Mouse (Mus musculus) MEL (cell line): ENCODE data around the gene Naa38. TPM values are rescaled to one million over a fixed set of nuclear protein-coding genes. Genes with fewer than 3 reads are reported as not detected.

ENCODE experiments used
- DNase-seq: peaks from one replicate; pipeline ENCODE4 v3.0.0; 2011; ENCODE audit warnings: low read depth, low spot score
- H3K27ac ChIP-seq: 2 replicates; pipeline ENCODE4 v1.5.1; 2012; ENCODE audit warnings: low read depth, mild to moderate bottlenecking, control low read depth, low read length, moderate library complexity; ENCODE audit not compliant: control insufficient read depth
- H3K27me3 ChIP-seq, 2 experiments: fragments of 150-350 bp in 1 of 2; sonication (generic) in 1 of 2; 2 replicates each; pipeline ENCODE4 v1.6.1; 2012; ENCODE audit warnings: low read length in 2 of 2, mild to moderate bottlenecking in 2 of 2, improper control_type of control experiment in 1 of 2, moderate library complexity in 1 of 2; ENCODE audit not compliant: insufficient read depth in 2 of 2, control insufficient read depth in 1 of 2
- H3K36me3 ChIP-seq, 2 experiments: 2 replicates each; pipeline ENCODE4 v1.6.1; 2012 to 2014; ENCODE audit warnings: low read length in 2 of 2, improper control_type of control experiment in 1 of 2, inconsistent platforms in 1 of 2, mild to moderate bottlenecking in 1 of 2; ENCODE audit not compliant: insufficient read depth in 2 of 2, control insufficient read depth in 1 of 2
- H3K4me1 ChIP-seq, 2 experiments: fragments of 150-350 bp in 1 of 2; sonication (generic) in 1 of 2; 2 replicates each; pipeline ENCODE4 v1.6.1; 2012; ENCODE audit warnings: low read length in 2 of 2, improper control_type of control experiment in 1 of 2, mild to moderate bottlenecking in 1 of 2; ENCODE audit not compliant: insufficient read depth in 2 of 2, control insufficient read depth in 1 of 2
- H3K4me3 ChIP-seq, 2 experiments: fragments of 150-350 bp in 1 of 2; sonication (generic) in 1 of 2; 2 replicates each; pipeline ENCODE4 v1.5.1; 2012; ENCODE audit warnings: low read depth in 2 of 2, low read length in 2 of 2, mild to moderate bottlenecking in 2 of 2, moderate library complexity in 2 of 2, control low read depth in 1 of 2, improper control_type of control experiment in 1 of 2; ENCODE audit not compliant: control insufficient read depth in 1 of 2, insufficient read depth in 1 of 2
- H3K79me2 ChIP-seq: 2 replicates; pipeline ENCODE4 v1.6.1; 2012; ENCODE audit warnings: mild to moderate bottlenecking, low read length, moderate library complexity; ENCODE audit not compliant: control insufficient read depth, poor library complexity, insufficient read depth
- H3K9ac ChIP-seq: 2 replicates; pipeline ENCODE4 v1.6.1; 2012; ENCODE audit warnings: low read depth, mild to moderate bottlenecking, control low read depth, low read length, moderate library complexity; ENCODE audit not compliant: control insufficient read depth, poor library complexity, severe bottlenecking
- H3K9me3 ChIP-seq: fragments of 150-350 bp; sonication (generic); replicated peaks from 2 replicates; pipeline ENCODE4 v1.6.1; 2012; ENCODE audit warnings: mild to moderate bottlenecking, low read length, improper control_type of control experiment, moderate library complexity; ENCODE audit not compliant: insufficient read depth
- BHLHE40 ChIP-seq: IDR thresholded peaks from 2 replicates; pipeline ENCODE4 v1.6.1; 2012; ENCODE audit warnings: low read depth, mild to moderate bottlenecking, inconsistent platforms, low read length, improper control_type of control experiment, borderline replicate concordance
- CHD2 ChIP-seq: IDR thresholded peaks from 2 replicates; pipeline ENCODE4 v1.6.1; 2011; ENCODE audit warnings: low read length, improper control_type of control experiment
- ELF1 ChIP-seq: IDR thresholded peaks from 2 replicates; pipeline ENCODE4 v1.6.1; 2014; ENCODE audit warnings: low read depth, mild to moderate bottlenecking, inconsistent platforms, low read length, improper control_type of control experiment, moderate library complexity
- EP300 ChIP-seq, 2 experiments: IDR thresholded peaks; 2 replicates each; pipeline ENCODE4 v1.6.1; 2011; ENCODE audit warnings: improper control_type of control experiment in 2 of 2, low read length in 2 of 2, low read depth in 1 of 2, mild to moderate bottlenecking in 1 of 2
- ETS1 ChIP-seq: IDR thresholded peaks from 2 replicates; pipeline ENCODE4 v1.6.1; 2012; ENCODE audit warnings: low read depth, mild to moderate bottlenecking, inconsistent platforms, low read length, improper control_type of control experiment, moderate library complexity
- GABPA ChIP-seq: IDR thresholded peaks from 2 replicates; pipeline ENCODE4 v1.6.1; 2012; ENCODE audit warnings: low read depth, mild to moderate bottlenecking, inconsistent platforms, low read length, improper control_type of control experiment, moderate library complexity
- JUND ChIP-seq: IDR thresholded peaks from 2 replicates; pipeline ENCODE4 v1.6.1; 2011; ENCODE audit warnings: low read depth, mild to moderate bottlenecking, improper control_type of control experiment, low read length
- MAX ChIP-seq: IDR thresholded peaks from 2 replicates; pipeline ENCODE4 v1.6.1; 2011; ENCODE audit warnings: low read length, improper control_type of control experiment
- MEF2A ChIP-seq: IDR thresholded peaks from 2 replicates; pipeline ENCODE4 v1.6.1; 2014; ENCODE audit warnings: low read depth, mild to moderate bottlenecking, inconsistent platforms, low read length, improper control_type of control experiment; ENCODE audit not compliant: poor library complexity, insufficient replicate concordance, severe bottlenecking; ENCODE audit errors: extremely low read depth
- MYB ChIP-seq: IDR thresholded peaks from 2 replicates; pipeline ENCODE4 v1.6.1; 2011; ENCODE audit warnings: mild to moderate bottlenecking, low read depth, low read length, improper control_type of control experiment
- NRF1 ChIP-seq: IDR thresholded peaks from 2 replicates; pipeline ENCODE4 v1.6.1; 2014; ENCODE audit warnings: low read depth, mild to moderate bottlenecking, inconsistent platforms, low read length, improper control_type of control experiment, moderate library complexity; ENCODE audit not compliant: poor library complexity, insufficient read depth, severe bottlenecking
- POLR2AphosphoS2 ChIP-seq: IDR thresholded peaks from 2 replicates; pipeline ENCODE4 v1.6.1; 2011; ENCODE audit warnings: low read length, improper control_type of control experiment
- POLR2AphosphoS5 ChIP-seq: IDR thresholded peaks from 2 replicates; pipeline ENCODE4 v1.6.1; 2012; ENCODE audit warnings: low read depth, borderline replicate concordance, mild to moderate bottlenecking, inconsistent platforms, low read length, moderate library complexity, mixed read lengths
- SMC3 ChIP-seq: IDR thresholded peaks from 2 replicates; pipeline ENCODE4 v1.6.1; 2011; ENCODE audit warnings: low read depth, low read length, improper control_type of control experiment
- TCF12 ChIP-seq: IDR thresholded peaks from 2 replicates; pipeline ENCODE4 v1.6.1; 2014; ENCODE audit warnings: low read depth, mild to moderate bottlenecking, inconsistent platforms, low read length, improper control_type of control experiment, moderate library complexity
- ZC3H11A ChIP-seq: IDR thresholded peaks from 2 replicates; pipeline ENCODE4 v1.6.1; 2012; ENCODE audit warnings: low read depth, mild to moderate bottlenecking, inconsistent platforms, low read length, improper control_type of control experiment
- ZMIZ1 ChIP-seq: IDR thresholded peaks from 2 replicates; pipeline ENCODE4 v1.6.1; 2012; ENCODE audit warnings: low read depth, mild to moderate bottlenecking, inconsistent platforms, low read length, improper control_type of control experiment, moderate library complexity
- polyA plus RNA-seq, 2 experiments: library from polyadenylated mRNA; stranded (reverse) in 1 of 2; unstranded in 1 of 2; fragments of >175 nt in 1 of 2; fragments of >200 nt in 1 of 2; gene quantifications; 2 replicates each; pipeline versions ENCODE4 v1.2.1 to v1.2.4; 2012; ENCODE audit warnings: low replicate concordance in 2 of 2, low read depth in 1 of 2; ENCODE audit not compliant: insufficient read length in 2 of 2, insufficient read depth in 1 of 2, missing spikeins in 1 of 2
- total RNA-seq: library from RNA; depleted of rRNA; stranded (reverse); fragments of 300-350 nt; gene quantifications from 2 replicates; pipeline ENCODE4 v1.2.3, GENCODE M21; 2012

The Naa38 gene
- total and polyA plus RNA-seq, 3 experiments: 173 to 190 TPM; not detected in 1

DNA sequence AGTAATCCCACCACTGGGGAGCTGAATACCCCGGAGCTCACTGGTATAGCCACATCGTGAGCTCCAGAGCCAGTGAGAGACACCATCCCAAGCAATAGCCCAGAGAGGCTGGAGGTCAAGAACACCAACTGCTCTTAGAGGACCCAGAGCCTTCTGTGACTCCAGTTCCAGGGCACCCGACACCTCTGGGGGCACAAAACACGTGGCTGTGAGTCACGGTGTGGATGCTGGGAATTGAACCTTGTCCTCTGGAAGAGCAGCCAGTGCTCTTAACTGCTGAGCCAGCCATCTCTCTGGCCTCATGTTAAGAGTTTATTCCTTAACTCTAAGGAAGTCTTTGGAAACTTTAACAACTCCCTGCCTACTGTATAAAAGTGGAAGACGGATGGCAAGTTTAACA, 10.3 kb upstream of the Naa38 start:
- no peaks in the 10 kb centered on the region for H3K27me3 ChIP-seq

DNA sequence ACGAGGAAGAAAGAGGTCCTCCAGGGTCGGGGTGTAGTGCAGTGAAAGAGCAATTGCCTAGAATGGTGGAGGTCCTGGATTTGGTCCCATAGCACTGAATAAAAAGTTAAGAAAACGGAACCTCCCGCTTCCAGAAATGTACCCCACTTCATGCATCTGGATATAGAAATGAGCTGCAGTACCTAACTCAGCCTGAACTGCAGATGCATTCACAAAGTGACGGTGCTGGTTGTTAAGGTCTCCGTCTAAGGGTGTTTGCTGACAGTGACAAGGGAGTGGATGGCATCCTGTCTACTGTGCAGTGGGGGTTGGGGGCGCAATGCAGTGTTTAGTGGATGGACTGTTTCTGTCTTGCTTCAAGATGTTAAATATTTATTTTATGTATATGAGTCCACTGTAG, 8.5 kb upstream of the Naa38 start:
- H3K4me1 ChIP-seq: no peaks in the 10 kb centered on the region
- no peaks in the 10 kb centered on the region; a peak in 1 of 4 replicates for H3K36me3 ChIP-seq
- H3K79me2 ChIP-seq: no peaks in the 10 kb centered on the region
- H3K4me3 ChIP-seq: no peak overlapping the region
- no peaks in the 10 kb centered on the region for H3K9me3 ChIP-seq
- DNase-seq: no peak
- no peak overlapping the region for H3K27ac ChIP-seq
- no peak for TF ChIP-seq TCF12
- no peak for TF ChIP-seq GABPA
- no peak for TF ChIP-seq POLR2AphosphoS5
- no peak for TF ChIP-seq POLR2AphosphoS2
- no peak for TF ChIP-seq ETS1
- no peak for TF ChIP-seq ZMIZ1
- no peak for TF ChIP-seq ELF1
- no peak for TF ChIP-seq MYB
- no peak for TF ChIP-seq NRF1
- no peak for TF ChIP-seq CHD2
- TF ChIP-seq SMC3: no peak
- TF ChIP-seq ZC3H11A: no peak
- no peak for TF ChIP-seq EP300 (IDR thresholded peaks at IDR 0.05; ENCODE audit: low read depth in 1 of 2, low read length in 2 of 2)
- TF ChIP-seq MAX: no peak
- TF ChIP-seq, all 39 proteins: peak for 0
- Histone ChIP-seq H3K27me3 (no peaks in the 10 kb centered on the region), H3K9ac (no peak overlapping the region)

More for the DNA sequence above, 10.3 kb upstream of the Naa38 start:
- no peaks in the 10 kb centered on the region for H3K36me3 ChIP-seq
- no peak overlapping the region for H3K4me3 ChIP-seq
- H3K79me2 ChIP-seq: no peaks in the 10 kb centered on the region
- no peak for DNase-seq
- H3K9ac ChIP-seq: no peak overlapping the region
- TF ChIP-seq EP300 (IDR thresholded peaks at IDR 0.05; ENCODE audit: low read depth in 1 of 2, low read length in 2 of 2): no peak
- TF ChIP-seq ELF1: no peak
- TF ChIP-seq JUND: no peak
- TF ChIP-seq CHD2: no peak
- TF ChIP-seq MEF2A: no peak
- TF ChIP-seq BHLHE40: no peak
- TF ChIP-seq, all 39 proteins: peak for 0
- H3K27ac ChIP-seq: no peak overlapping the region
- H3K9me3 ChIP-seq: no peaks in the 10 kb centered on the region
- H3K4me1 ChIP-seq: no peaks in the 10 kb centered on the region
